Mouse (Mus musculus): ENCODE data around the gene 2310022B05Rik. TPM values are rescaled to one million over a fixed set of nuclear protein-coding genes. Genes with fewer than 3 reads are reported as not detected.
A peak's percentile ranks its signal among the peaks of the same experiment; 100 is the strongest.

Gene 2310022B05Rik
- polyA plus RNA-seq, 1 experiment, result 78.7 TPM

GRCm38 (mm10) chr8:124633001-124633703, 30.0 kb downstream of the 2310022B05Rik start:
- no peak for DNase-seq (ENCODE audit: low read depth)
- TF ChIP-seq POLR2A (IDR thresholded peaks at IDR 0.05; ENCODE audit: borderline replicate concordance, extremely low read depth, insufficient read depth, insufficient read length, poor library complexity, severe bottlenecking) (no peak), CTCF (IDR thresholded peaks at IDR 0.05; ENCODE audit: borderline replicate concordance, extremely low read depth, insufficient read depth, insufficient read length) (no peak)

DNA sequence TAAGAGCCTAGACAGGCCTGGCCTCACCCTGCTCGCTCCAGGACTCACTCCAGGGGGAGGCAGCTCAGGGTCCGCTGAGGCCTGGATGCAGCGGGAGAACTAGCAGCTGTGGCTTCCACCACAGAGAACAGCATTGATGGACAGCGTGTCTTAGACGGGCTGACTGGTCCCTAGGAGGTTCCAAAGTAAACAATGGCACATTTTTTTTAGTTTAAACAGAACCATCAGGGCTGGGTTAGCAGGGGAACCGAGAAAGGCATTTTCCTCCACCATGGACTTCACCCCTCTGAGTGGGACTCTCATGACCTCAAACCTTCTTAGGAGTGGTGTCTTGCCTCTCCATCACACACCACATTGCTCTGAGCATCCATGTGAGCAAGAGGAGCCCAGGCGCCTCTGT, 31.2 kb downstream of the 2310022B05Rik start:
- TF ChIP-seq CTCF (IDR thresholded peaks at IDR 0.05; ENCODE audit: borderline replicate concordance, extremely low read depth, insufficient read depth, insufficient read length) (no peak), POLR2A (IDR thresholded peaks at IDR 0.05; ENCODE audit: borderline replicate concordance, extremely low read depth, insufficient read depth, insufficient read length, poor library complexity, severe bottlenecking) (no peak)
- no peak for DNase-seq (ENCODE audit: low read depth)

DNA sequence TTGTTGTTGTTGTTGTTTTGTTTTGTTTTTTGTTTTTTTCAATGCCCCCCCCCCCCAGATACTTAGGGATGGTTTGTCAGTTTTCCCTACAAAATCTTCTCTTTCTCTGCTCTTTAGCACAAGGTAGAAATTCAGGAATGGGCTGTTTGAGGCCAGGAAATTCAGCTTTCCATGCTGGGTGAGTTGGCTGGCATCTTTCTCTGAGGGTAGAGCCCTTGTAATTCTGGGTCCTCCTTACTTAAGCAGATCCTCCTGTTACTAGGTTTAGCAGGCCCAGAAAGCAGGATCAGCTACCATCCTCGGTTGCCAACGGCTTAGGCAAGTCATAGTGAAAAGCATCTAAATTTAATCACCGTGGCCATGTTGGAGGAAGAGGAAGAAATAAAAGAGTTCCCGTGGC, 32.3 kb downstream of the 2310022B05Rik start:
- no peak for DNase-seq (ENCODE audit: low read depth)

DNA sequence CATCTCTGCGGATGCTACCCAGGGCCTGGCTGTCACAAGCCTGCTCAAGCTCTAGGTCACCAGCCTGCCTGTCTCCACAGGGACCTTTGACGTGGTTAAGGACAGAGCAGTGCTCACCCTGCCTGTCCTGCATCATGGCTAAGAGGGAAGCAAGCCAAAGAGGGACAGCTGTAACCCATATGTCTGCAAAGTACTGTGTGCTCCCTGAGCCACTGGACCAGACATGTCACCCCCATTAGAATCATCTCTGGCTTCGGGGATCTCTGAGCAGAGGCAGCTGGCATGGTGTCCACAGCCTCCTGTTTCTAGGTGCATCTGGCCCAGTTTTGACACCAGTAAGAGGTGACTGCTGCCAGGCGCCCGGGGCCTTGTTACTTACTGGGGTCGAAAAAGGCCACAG, 32.7 kb downstream of the 2310022B05Rik start:
- TF ChIP-seq CTCF (IDR thresholded peaks at IDR 0.05; ENCODE audit: borderline replicate concordance, extremely low read depth, insufficient read depth, insufficient read length) (no peak), POLR2A (IDR thresholded peaks at IDR 0.05; ENCODE audit: borderline replicate concordance, extremely low read depth, insufficient read depth, insufficient read length, poor library complexity, severe bottlenecking) (no peak)
- no peak for DNase-seq (ENCODE audit: low read depth)

More for the DNA sequence above, 32.3 kb downstream of the 2310022B05Rik start:
- TF ChIP-seq POLR2A (IDR thresholded peaks at IDR 0.05; ENCODE audit: borderline replicate concordance, extremely low read depth, insufficient read depth, insufficient read length, poor library complexity, severe bottlenecking) (no peak), CTCF (IDR thresholded peaks at IDR 0.05; ENCODE audit: borderline replicate concordance, extremely low read depth, insufficient read depth, insufficient read length) (no peak)

- DNase-seq (ENCODE audit: low read depth), result no peak
- no peak for TF ChIP-seq CTCF (IDR thresholded peaks at IDR 0.05; ENCODE audit: borderline replicate concordance, extremely low read depth, insufficient read depth, insufficient read length)
- TF ChIP-seq POLR2A (IDR thresholded peaks at IDR 0.05; ENCODE audit: borderline replicate concordance, extremely low read depth, insufficient read depth, insufficient read length, poor library complexity, severe bottlenecking), result no peak
These were observed 36.9 kb downstream of the 2310022B05Rik start for GRCm38 (mm10) chr8:124626251-124626650.

DNA sequence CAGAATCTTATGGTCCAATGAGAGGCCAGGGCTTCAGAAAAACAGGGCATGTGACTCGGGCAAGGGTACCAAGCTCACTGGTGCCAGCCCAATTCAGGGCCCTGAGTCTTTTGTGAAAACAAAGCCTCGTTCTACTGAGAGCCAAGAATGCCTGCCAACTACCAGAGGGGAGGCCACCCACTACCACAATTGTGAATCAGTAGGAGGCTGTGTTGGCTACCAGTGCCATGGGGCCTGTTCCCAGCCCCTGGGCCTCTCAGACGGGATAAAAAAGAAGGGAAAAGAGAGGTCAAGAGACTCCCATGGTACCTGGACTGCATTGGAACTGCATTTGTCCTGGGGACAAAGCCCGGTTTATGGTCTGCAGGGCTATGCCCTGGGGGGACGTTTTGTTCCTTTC, 41.9 kb downstream of the 2310022B05Rik start:
- TF ChIP-seq CTCF (IDR thresholded peaks at IDR 0.05; ENCODE audit: borderline replicate concordance, extremely low read depth, insufficient read depth, insufficient read length) (no peak), POLR2A (IDR thresholded peaks at IDR 0.05; ENCODE audit: borderline replicate concordance, extremely low read depth, insufficient read depth, insufficient read length, poor library complexity, severe bottlenecking) (no peak)
- DNase-seq (ENCODE audit: low read depth), result peak; percentile 94

DNA sequence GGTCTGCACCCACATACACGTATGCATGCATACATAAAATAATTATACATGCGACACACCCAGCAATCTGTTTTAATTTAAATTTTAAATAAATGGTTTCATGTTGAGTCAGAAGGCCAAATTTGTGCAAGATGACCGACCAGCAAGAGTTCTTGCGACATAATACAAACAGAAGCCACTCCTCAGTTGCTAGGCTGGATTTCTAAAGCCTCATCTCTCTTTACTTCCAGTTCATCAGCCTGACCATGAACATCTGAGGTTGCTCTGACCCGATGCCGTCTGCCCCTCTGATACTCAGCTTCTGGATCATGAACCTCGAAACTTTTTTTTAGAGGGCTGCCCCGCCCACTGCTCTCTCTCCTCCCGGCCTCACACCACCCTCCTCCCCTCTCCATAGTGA, 44.9 kb downstream of the 2310022B05Rik start:
- TF ChIP-seq CTCF (IDR thresholded peaks at IDR 0.05; ENCODE audit: borderline replicate concordance, extremely low read depth, insufficient read depth, insufficient read length), result no peak
- no peak for TF ChIP-seq POLR2A (IDR thresholded peaks at IDR 0.05; ENCODE audit: borderline replicate concordance, extremely low read depth, insufficient read depth, insufficient read length, poor library complexity, severe bottlenecking)
- DNase-seq (ENCODE audit: low read depth), result no peak

DNA sequence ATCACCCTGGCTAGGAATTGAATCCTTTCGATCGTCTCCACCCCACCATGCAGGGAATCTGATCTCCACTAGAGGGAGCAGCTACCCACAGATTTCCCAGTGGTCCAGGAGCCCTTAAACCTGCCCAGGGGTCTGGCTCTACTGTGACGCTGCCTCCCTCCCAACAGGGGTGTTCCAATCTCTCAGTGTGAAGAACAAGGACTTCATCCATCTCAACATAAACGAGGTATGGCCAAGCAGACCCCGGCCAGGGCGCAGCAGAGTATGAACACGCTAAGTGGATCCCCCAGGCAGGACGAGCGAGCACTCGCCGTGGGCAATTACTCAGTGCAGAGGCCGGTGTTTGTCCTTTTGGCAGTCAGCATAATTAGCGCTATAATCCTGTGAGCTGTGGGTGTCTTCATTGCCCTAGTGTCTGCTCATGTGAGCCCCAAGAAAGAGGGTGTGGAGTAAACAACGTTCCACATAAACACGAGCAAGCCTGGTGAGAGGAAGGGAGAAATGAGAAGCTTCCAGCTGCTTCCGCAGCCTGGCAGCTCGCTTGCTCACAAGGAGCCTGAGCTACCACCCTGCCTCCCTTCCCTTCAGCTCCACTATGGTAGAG, 45.8 kb downstream of the 2310022B05Rik start:
- TF ChIP-seq CTCF (IDR thresholded peaks at IDR 0.05; ENCODE audit: borderline replicate concordance, extremely low read depth, insufficient read depth, insufficient read length) (peak; percentile 94), POLR2A (IDR thresholded peaks at IDR 0.05; ENCODE audit: borderline replicate concordance, extremely low read depth, insufficient read depth, insufficient read length, poor library complexity, severe bottlenecking) (0 out of 2 replicates have a peak, but pooled peaks have one; percentile 3)
- peak; percentile 87 for DNase-seq (ENCODE audit: low read depth)

DNA sequence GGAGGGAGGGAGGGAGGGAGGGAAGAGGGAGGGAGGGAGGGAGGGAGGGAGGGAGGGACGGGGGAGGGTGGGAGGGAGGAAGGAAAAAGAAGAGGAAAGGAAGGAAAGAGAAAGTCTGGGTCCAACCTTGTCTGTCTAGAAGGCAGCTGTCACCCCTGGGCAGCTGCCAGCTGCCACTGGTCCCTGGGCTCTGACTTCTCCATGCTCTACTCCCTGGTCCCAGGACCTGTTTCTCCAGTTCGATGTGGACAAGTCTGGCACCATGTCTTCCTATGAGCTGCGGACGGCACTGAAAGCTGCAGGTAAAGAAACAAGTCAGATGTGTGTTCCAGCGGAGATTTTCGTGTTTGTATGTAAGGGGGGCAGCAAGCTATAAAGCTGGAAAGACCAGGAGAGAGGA, 48.8 kb downstream of the 2310022B05Rik start:
- TF ChIP-seq POLR2A (IDR thresholded peaks at IDR 0.05; ENCODE audit: borderline replicate concordance, extremely low read depth, insufficient read depth, insufficient read length, poor library complexity, severe bottlenecking), result no peak
- TF ChIP-seq CTCF (IDR thresholded peaks at IDR 0.05; ENCODE audit: borderline replicate concordance, extremely low read depth, insufficient read depth, insufficient read length), result no peak
- DNase-seq (ENCODE audit: low read depth), result no peak

GRCm38 (mm10) chr8:124608972-124609353, 54.2 kb downstream of the 2310022B05Rik start:
- TF ChIP-seq CTCF (IDR thresholded peaks at IDR 0.05; ENCODE audit: borderline replicate concordance, extremely low read depth, insufficient read depth, insufficient read length), result no peak
- TF ChIP-seq POLR2A (IDR thresholded peaks at IDR 0.05; ENCODE audit: borderline replicate concordance, extremely low read depth, insufficient read depth, insufficient read length, poor library complexity, severe bottlenecking), result no peak
- DNase-seq (ENCODE audit: low read depth), result no peak

DNA sequence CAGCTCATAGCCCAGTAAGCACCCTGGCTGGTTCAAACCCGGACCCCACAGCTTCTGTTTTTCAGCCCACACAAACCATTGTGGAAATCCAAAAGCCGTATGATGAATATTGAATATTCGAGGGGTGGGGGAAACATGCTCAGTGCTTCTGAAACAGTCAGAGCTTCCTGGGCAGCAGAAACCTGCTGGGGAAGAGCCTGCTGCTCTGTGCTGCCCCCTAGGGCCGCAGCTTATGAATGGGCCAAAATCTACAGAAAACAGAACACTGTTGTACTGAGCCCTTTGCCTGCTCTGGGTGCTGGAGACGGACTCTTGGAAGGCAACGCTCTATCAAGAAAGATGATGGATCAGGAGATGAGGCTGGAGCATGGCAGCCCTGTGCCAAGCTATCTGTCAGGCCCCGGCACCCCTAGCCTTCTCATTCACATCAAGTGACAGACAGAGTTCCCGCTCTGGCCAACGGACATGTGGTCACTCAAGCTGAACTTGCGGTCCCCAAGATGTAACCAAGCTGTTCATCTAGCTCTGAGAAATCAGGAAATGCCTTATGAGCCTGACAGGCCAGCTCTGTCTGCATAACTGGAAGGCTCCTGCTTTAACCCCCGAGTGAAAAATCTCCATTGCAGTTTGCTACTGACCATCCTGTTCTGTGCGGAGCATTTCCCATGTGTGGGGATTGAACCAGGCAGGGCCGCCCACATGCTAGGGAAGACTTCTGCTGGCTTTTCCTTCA, 54.8 kb downstream of the 2310022B05Rik start:
- no peak for DNase-seq (ENCODE audit: low read depth)
- TF ChIP-seq POLR2A (IDR thresholded peaks at IDR 0.05; ENCODE audit: borderline replicate concordance, extremely low read depth, insufficient read depth, insufficient read length, poor library complexity, severe bottlenecking) (no peak), CTCF (IDR thresholded peaks at IDR 0.05; ENCODE audit: borderline replicate concordance, extremely low read depth, insufficient read depth, insufficient read length) (peak; percentile 67)

Data from brain, embryonic 14.5 days (tissue).